Mouse (Mus musculus): ENCODE results near the gene Med13l.

DNA sequence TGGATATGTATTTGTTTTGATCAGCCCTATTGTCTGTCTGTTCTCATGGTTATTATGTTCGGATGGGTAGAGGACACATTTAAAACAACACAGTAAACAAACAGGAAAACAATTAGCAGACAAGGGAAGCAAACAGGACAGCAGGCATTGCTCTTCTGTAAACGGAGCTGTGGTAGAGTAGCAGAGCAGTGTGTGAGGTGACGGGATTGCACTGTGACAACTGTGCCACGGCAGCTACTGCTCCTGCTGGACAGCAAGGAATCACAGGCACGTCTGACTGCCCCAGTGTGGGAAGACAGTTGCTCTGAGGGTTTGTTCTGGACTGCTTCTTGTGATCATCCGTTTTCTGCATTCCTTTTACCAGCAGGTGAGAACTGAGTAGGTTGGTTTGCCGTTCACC is 94.9 kb downstream of the Med13l start:
- TF ChIP-seq CTCF (IDR thresholded peaks at IDR 0.05; ENCODE audit: extremely low read depth, insufficient read depth, insufficient read length, insufficient replicate concordance) (no peak), POLR2A (IDR thresholded peaks at IDR 0.05; ENCODE audit: low read depth, low read length) (no peak)

Data from spleen, adult 2 months (tissue).